Mouse (Mus musculus) liver, adult 2 months (tissue): ENCODE results near the gene Cct4. TPM values are rescaled to one million over a fixed set of nuclear protein-coding genes. Genes with fewer than 3 reads are reported as not detected.

Experiments
- DNase-seq: peaks from one replicate; pipeline ENCODE4 v3.0.0-alpha.2; 2011; ENCODE audit warnings: low read depth, low spot score; ENCODE audit errors: extremely low read depth
- H3K27ac ChIP-seq: fragments of 200-500 bp; replicated peaks from 2 replicates; pipeline ENCODE4 v1.5.1; 2012; ENCODE audit warnings: low read depth, mild to moderate bottlenecking, control low read depth, inconsistent platforms, low read length; ENCODE audit not compliant: insufficient read depth
- H3K27me3 ChIP-seq: fragments of 200-500 bp; 2 replicates; pipeline ENCODE4 v1.6.1; 2012; ENCODE audit warnings: mild to moderate bottlenecking, moderate library complexity, low read length, inconsistent platforms; ENCODE audit not compliant: control insufficient read depth, insufficient read depth
- H3K36me3 ChIP-seq: fragments of 200-500 bp; 2 replicates; pipeline ENCODE4 v1.6.1; 2012; ENCODE audit warnings: low read length, inconsistent platforms; ENCODE audit not compliant: control insufficient read depth, insufficient read depth
- H3K4me1 ChIP-seq: fragments of 200-500 bp; 2 replicates; pipeline ENCODE4 v1.6.1; 2011; ENCODE audit warnings: low read length; ENCODE audit not compliant: control insufficient read depth, insufficient read depth
- H3K4me3 ChIP-seq: fragments of 200-500 bp; 2 replicates; pipeline ENCODE4 v1.5.1; 2011; ENCODE audit warnings: low read depth, mild to moderate bottlenecking, control low read depth, low read length, moderate library complexity; ENCODE audit not compliant: insufficient read depth
- H3K79me2 ChIP-seq: fragments of 200-500 bp; 2 replicates; pipeline ENCODE4 v1.6.1; 2012; ENCODE audit warnings: inconsistent platforms, mild to moderate bottlenecking, low read length, moderate library complexity; ENCODE audit not compliant: control insufficient read depth, insufficient read depth
- H3K9ac ChIP-seq: fragments of 200-500 bp; 2 replicates; pipeline ENCODE4 v1.6.1; 2012; ENCODE audit warnings: low read depth, mild to moderate bottlenecking, control low read depth, inconsistent platforms, low read length
- CTCF ChIP-seq: fragments of 200-500 bp; IDR thresholded peaks from 2 replicates; pipeline ENCODE4 v1.5.1; 2011; ENCODE audit warnings: low read depth, low read length, control low read depth
- POLR2A ChIP-seq: fragments of 200-500 bp; IDR thresholded peaks from 2 replicates; pipeline ENCODE4 v1.6.1; 2011; ENCODE audit warnings: low read length, control low read depth; ENCODE audit not compliant: insufficient read depth; ENCODE audit errors: extremely low read depth
- WGBS: fragments of 180-500 bp; shearing (Covaris S2); methylation state at CpG from one replicate; pipeline ENCODE4 v1.1.7; 2018; 5-methylcytosine and 5-hydroxymethylcytosine counted together
- polyA plus RNA-seq: library from polyadenylated mRNA; depleted of rRNA; stranded (reverse); fragments of >200 nt; gene quantifications from 2 replicates; pipeline ENCODE4 v1.2.3, GENCODE M21; 2012
- total RNA-seq: library from RNA; depleted of rRNA; stranded (reverse); fragments of >200 nt; gene quantifications from 2 replicates; pipeline ENCODE4 v1.2.3, GENCODE M21; 2014

Gene Cct4
- total and polyA plus RNA-seq, 2 experiments, result 86.8 to 89.2 TPM

DNA sequence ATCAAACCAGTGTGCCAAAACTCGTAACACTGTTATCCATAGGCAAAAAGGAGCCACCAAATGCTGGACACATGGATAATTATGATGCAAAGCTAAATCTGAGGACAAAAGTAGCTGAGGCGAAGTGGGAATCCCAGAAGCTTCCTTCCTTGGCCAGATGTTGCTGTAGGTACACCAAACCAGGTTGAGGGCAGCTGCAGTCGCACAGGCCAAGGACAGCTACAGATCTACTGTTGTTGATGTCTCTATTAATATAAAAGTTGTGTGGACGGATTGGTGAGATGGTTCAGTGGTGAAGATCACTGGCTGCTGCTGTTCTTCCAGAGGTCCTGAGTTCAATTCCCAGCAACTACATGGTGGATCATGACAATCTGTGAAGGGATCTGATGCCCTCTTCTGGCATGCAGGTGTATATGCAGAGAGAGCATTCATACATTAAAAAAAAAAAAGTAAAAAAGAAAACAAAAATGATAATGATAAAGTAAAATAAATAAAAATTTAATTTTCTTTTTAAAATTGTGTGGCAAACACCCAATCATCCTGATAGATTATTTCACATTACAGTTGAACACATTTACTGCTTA, 32.4 kb upstream of the Cct4 start:
- peaks cover 2% of the 10 kb centered on the region; the same call in 1 of the 2 replicates for H3K79me2 ChIP-seq
- no peak for DNase-seq
- H3K27me3 ChIP-seq, result no peaks in the 10 kb centered on the region
- H3K4me1 ChIP-seq, result no peaks in the 10 kb centered on the region
- no peak overlapping the region for H3K9ac ChIP-seq
- H3K4me3 ChIP-seq, result no peak overlapping the region
- TF ChIP-seq CTCF (peak; percentile 30; the same call in 1 of the 2 replicates), POLR2A (no peak)
- H3K27ac ChIP-seq, result no peak overlapping the region
- peaks cover 4% of the 10 kb centered on the region for H3K36me3 ChIP-seq
- 90% methylated on average over 4 of the region's 4 CpGs for WGBS

DNA sequence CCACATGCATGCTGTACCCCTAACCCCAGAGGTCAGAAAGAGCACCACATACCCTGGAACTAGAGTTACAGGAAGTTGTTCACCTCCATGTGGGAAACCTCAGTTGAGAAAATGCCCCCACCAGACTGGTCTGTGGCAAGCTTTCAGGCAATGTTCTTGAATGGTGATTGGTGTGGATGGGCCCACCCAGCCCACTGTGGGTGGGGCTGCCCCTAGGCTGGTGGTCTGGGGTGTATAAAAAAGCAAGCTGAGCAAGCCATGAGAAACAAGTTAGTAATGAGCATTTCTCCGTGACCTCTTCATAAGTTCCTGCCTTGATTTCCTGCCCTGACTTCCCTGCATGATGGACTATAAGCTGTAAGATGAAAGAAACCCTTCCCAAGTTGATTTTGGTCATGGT, 28.2 kb upstream of the Cct4 start:
- H3K27me3 ChIP-seq, result no peaks in the 10 kb centered on the region
- H3K4me1 ChIP-seq, result peaks cover 2% of the 10 kb centered on the region; the same call in 1 of the 2 replicates
- peaks cover 6% of the 10 kb centered on the region; the same call in 1 of the 2 replicates for H3K79me2 ChIP-seq
- no peak overlapping the region for H3K4me3 ChIP-seq
- H3K27ac ChIP-seq, result no peak overlapping the region
- no peak overlapping the region for H3K9ac ChIP-seq
- no peaks in the 10 kb centered on the region for H3K36me3 ChIP-seq
- TF ChIP-seq POLR2A, result no peak
- no peak for TF ChIP-seq CTCF
- DNase-seq, result no peak
- 94% methylated on average over 1 of the region's 1 CpGs for WGBS

DNA sequence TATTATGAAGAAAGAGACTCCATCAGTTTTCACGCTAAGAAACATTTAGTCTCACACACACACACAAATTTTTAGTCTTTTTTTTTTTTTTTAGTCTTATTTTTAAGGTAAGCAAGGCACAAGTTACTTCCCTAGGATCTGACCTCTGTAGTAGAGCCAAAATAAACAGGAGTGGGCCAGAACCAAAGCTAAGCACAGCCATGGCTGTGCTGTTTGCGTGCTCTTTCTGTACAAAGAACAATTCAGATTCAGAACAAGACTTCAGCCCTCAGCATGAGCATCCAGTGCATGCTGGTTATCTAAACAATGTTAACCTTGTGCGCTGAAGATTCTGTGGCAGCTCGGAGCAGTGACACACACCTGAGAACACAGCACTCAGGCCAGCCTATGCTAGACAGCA, 25.9 kb upstream of the Cct4 start:
- Histone ChIP-seq H3K79me2 (peaks cover 9% of the 10 kb centered on the region; the same call in 1 of the 2 replicates), H3K27ac (peak overlapping the region; percentile 1; the same call in 1 of the 2 replicates), H3K9ac (no peak overlapping the region), H3K4me3 (no peak overlapping the region), H3K4me1 (peaks cover 2% of the 10 kb centered on the region; the same call in 1 of the 2 replicates), H3K36me3 (no peaks in the 10 kb centered on the region), H3K27me3 (no peaks in the 10 kb centered on the region)
- WGBS, result 27% methylated on average over 4 of the region's 4 CpGs
- TF ChIP-seq CTCF, result no peak
- TF ChIP-seq POLR2A, result no peak
- DNase-seq, result peak; percentile 83

DNA sequence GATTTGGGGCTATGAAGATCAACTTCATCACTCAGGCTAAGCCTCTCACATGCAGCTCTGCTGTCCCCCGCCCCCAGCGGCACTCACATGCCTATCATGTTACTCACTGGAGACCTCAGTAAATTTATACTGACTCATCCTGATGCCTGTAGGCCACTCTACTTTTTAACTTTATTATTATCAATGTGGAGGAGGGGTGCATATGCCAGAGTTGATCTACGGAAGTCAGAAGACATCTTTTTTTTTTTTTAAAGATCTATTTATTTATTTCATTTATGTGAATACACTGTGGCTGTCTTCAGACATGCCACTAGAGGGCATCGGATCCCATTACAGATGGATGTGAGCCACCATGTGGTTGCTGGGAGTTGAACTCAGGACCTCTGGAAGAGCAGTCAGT, 24.8 kb upstream of the Cct4 start:
- WGBS, result 82% methylated on average over 4 of the region's 4 CpGs
- H3K4me3 ChIP-seq, result no peak overlapping the region
- H3K36me3 ChIP-seq, result no peaks in the 10 kb centered on the region
- peaks cover 2% of the 10 kb centered on the region; the same call in 1 of the 2 replicates for H3K4me1 ChIP-seq
- H3K27me3 ChIP-seq, result no peaks in the 10 kb centered on the region
- no peak overlapping the region for H3K9ac ChIP-seq
- H3K79me2 ChIP-seq, result peaks cover 8% of the 10 kb centered on the region; the same call in 1 of the 2 replicates
- DNase-seq, result no peak
- no peak overlapping the region for H3K27ac ChIP-seq
- TF ChIP-seq POLR2A (no peak), CTCF (no peak)

DNA sequence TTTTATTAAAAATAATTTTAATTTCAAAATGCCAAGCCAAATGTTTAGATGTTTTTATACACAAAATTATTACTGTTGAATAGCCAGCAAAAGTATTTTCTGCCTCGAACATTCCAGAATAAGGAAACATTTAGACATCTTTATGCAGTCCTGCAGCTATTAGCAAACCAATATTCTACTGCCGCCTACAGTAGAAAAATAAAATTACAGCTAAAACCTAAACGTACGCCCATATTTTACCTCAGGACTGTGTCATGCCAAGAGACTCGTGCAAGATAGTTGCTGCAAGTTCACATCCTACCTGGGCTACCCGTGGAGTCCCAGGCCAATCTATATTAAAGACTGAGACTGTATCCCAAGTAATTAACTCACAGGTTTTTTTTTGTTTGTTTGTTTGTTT, 20.8 kb upstream of the Cct4 start:
- no peak for TF ChIP-seq POLR2A
- TF ChIP-seq CTCF, result no peak
- Histone ChIP-seq H3K4me3 (no peak overlapping the region), H3K27ac (no peak overlapping the region), H3K79me2 (peaks cover 23% of the 10 kb centered on the region; the same call in 1 of the 2 replicates), H3K4me1 (peaks cover 2% of the 10 kb centered on the region; the same call in 1 of the 2 replicates), H3K9ac (no peak overlapping the region), H3K27me3 (no peaks in the 10 kb centered on the region), H3K36me3 (0 out of 2 replicates have a peak, but pooled peaks cover 2% of the 10 kb centered on the region)
- DNase-seq, result no peak
- 41% methylated on average over 6 of the region's 6 CpGs for WGBS

DNA sequence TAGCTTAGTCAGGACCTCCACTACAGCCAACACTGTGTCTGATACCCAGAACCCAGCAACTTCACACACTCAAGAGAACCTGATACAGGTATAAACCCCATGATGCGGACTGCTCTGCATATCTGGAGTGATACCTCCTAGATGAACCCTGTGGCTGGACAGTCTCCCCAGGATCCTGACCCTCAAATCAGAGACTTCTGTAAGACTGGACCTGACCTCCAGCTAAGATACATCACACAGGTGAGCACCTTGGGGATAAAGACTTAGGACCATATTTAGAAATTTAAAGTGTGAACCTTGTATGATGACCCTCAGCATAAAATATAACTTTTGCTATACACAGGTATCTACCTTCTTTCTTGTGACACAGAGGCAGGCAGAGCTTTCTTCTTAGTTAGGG, 19.8 kb upstream of the Cct4 start:
- no peak overlapping the region for H3K27ac ChIP-seq
- no peaks in the 10 kb centered on the region for H3K27me3 ChIP-seq
- no peak overlapping the region for H3K4me3 ChIP-seq
- H3K79me2 ChIP-seq, result peaks cover 25% of the 10 kb centered on the region; the same call in 1 of the 2 replicates
- peaks cover 2% of the 10 kb centered on the region; the same call in 1 of the 2 replicates for H3K4me1 ChIP-seq
- 97% methylated on average over 1 of the region's 1 CpGs for WGBS
- TF ChIP-seq CTCF (no peak), POLR2A (no peak)
- peaks cover 2% of the 10 kb centered on the region; the same call in 1 of the 2 replicates for H3K36me3 ChIP-seq
- no peak for DNase-seq
- no peak overlapping the region for H3K9ac ChIP-seq
